Mouse (Mus musculus) urinary bladder, postnatal 36 days (tissue): ENCODE data around the gene Bach2.

ENCODE experiments used
- DNase-seq, 2 experiments: peaks; one replicate each; pipeline ENCODE4 v3.0.0; 2022; ENCODE audit warnings: low spot score in 2 of 2, mixed read lengths in 1 of 2

Gene Bach2

DNA sequence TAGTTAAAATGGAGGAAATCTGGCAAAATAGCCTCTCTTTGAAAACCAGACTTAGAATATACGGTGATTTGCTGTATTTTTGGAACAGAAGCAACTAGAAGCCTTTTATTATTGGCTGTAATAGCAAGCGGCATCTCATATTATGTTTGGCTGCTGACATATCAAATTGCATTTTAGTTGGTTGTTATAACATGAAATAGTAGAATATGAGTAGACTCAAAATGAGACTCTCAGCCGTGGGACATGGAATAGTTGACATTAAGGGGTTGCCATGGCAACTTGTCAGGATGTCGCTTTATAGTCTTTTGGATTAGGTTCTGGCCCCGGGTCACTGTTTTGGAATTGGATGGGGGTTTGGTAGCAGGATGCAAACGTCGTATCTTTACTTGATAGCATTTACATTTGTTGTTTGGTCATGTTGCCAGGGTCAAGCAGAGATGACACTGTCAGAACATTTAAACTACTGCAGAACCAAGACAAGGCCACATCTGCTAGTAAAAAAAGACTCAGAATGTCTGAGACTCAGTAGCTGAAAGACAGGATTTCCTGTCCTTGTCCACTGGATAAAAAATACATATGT, 55.2 kb downstream of the Bach2 start:
- no peak for DNase-seq

DNA sequence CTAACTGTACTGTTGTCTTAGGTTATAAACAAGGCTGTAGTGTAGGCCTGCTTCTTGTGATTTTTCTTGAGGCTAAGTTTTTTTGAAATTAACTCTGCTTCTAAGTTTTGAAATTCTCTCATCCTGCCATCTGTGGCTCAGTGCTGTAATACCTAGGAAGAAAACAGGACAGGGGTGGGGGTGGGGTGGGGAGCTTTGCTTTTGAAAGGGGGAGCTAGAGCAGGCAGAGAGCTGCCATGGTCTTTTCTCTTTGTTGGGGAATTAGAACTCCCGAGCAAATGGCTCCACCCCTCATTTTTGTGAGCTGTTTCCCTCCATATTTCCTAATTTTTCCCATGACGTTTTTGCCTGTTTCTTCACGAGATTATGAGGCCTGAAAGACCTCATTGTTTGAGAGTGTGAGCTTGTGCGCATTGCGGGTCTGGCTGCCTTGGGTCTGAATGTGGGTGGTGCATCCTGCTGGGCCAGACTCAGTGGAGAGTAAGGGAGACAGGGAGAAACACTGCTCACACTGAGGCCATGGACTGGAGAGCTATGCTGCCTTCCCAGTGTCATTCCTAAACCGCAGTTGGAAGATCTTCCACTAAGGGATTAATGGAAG, 58.6 kb downstream of the Bach2 start:
- no peak for DNase-seq

DNA sequence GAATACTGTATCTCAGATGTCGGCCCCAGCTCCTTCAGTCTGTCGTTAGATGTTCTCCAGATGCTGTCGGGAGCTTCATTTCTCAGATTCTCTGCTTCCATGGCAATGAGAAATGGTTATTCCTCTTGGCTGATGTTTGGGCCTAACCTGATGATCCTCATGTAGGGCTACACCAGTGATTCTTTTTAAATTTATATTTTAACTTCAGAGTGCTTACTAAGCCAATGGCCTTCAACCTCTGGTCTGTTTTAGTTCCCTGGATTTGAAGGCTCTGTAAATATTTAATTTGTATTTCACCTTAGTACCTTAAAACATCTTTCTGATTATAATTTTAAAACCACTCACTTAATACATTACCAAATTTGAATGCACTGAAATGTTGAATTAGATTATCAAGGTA, 60.6 kb downstream of the Bach2 start:
- no peak for DNase-seq

DNA sequence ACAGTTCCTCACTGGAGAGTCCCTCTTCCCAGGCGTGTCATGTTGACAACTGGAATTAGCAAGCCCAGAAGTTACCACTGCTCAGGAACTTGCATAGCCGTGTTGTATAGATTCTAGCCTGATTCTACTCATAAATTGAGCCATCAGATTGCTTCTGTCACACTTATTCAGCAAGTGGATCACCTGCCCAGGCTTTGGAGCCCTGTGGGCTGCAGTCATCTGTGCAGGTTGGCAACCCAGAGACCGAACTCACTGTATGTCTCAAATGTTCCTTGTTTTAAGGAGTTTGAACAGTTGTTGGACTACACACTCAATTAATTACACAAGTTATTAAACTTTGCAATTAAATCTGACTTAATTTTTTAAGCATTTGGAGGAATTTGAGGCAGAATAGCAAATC, 61.4 kb downstream of the Bach2 start:
- no peak for DNase-seq

DNA sequence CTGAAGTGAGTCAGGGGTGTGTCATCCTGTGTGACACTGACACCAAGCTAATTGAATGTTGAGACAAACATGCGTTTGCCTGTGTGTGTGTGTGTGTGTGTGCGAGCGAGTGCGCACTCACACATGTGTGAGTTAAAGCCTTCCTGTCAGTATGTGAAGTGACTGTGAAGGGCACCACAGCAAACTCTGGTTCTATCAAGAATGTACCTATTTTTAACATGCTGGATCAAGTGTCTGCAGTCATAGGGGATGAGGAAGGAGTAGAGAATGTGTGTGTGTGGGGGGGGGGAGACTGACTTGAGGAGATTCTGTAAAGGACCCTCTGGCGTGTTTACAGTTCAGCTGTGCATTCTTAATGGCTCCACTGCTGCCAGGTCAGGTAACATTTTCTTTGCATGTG, 64.1 kb downstream of the Bach2 start:
- no peak for DNase-seq

DNA sequence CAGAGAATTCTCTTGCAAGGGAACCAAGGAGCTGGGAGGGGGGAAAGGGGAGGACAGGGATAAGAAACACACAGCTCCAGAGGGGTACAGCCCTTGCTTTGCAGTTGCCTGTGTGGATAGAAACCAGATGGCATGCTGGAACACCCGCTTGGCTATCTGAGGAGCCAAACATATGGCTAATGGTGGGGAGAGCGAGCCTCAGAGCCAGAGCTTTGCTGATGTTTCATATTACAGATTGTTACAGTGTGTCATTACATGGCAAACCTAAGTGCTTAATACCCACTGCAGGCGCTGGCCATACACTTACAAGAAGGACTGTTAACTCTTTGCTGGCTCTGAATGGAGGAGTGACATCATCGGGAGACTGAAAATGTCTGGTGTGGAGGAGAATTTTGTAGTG, 64.5 kb downstream of the Bach2 start:
- no peak for DNase-seq

DNA sequence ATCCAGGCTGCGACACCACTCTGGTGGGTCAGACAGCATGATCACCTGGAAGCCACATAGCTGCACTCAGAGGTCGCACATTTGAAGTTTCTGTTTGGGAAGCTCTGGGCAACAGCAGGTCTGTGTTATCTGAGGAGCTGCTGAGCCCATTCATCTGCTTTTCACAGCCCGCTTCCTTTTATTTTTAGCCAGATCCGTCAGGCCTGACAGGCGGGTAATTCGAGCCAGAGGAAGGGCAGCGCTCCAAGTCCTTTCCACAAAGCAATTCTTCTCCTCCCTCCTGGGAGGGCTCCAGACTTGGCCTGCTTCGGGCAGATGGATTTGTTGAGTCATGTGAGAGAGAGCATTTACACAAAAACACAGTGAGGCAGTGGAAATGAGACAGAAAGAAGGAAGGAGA, 65.1 kb downstream of the Bach2 start:
- DNase-seq = peak; percentile 79 to 91

DNA sequence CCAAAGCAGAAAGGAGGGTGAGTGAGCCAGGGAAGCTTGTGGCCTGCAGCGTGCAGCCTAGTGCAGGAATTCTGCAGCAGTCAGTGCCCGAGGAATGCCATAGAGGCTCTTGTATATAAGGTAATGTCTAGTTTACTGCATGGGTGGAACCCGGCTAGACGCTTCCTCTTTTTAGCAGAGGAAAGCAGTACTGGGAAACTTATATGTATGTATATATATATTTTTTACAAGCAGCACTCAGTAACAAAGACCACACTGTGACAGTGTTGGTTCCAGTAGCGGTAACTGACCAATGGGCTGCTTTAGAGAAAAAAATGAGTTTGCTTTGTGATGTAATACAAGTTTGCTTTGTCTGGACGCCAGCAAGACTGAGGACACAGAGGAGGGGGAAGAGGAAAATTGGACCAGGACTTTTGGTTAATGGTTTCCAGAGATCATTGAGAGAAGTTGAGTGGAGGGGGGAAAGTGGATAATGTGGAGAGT, 65.7 kb downstream of the Bach2 start:
- no peak for DNase-seq

DNA sequence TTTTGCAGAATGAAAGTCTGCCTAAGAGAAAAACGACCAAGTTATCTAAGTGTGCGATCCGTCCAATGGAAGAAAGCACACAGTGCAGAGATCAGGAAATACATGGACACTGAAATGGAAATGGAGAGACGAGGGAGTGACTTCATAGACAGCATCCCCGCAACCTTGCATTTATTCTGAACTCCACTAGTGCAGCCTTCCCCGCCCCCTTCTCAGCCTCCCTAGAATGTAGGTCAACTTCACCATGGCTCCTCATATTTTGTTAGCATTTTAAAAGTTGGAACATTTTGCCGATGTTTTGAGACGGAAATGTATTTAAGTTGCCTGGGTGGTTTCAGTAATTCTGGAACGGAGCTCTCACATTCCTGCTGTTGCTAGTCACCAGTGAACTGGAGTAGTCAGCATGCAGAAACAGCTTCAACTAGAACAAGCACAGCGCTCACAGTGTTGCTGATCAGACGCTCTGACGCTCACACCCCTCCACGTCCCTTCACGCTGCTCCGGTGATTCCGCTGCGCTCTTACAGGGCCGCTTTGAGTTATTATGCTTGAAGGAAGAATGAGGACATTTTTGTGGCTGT, 66.5 kb downstream of the Bach2 start:
- no peak for DNase-seq

DNA sequence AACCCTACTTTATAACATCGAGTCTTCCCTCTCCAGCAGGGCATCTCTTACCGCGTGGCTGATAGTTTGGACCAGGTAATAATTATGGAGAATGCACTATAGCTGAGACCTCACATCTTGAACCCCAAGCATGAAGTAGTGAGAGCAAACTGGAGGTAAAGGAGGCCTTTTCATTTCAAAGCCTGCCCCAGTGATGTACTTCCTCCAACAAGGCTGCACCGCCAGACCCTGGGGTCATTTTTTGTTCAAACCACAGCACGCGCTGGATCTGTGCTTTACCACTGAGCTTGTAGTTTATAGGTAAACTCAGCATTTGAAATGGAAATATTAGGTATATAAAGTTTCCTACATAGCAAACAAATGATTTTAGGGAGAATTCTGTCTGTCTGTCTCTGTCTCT, 67.1 kb downstream of the Bach2 start:
- no peak for DNase-seq

DNA sequence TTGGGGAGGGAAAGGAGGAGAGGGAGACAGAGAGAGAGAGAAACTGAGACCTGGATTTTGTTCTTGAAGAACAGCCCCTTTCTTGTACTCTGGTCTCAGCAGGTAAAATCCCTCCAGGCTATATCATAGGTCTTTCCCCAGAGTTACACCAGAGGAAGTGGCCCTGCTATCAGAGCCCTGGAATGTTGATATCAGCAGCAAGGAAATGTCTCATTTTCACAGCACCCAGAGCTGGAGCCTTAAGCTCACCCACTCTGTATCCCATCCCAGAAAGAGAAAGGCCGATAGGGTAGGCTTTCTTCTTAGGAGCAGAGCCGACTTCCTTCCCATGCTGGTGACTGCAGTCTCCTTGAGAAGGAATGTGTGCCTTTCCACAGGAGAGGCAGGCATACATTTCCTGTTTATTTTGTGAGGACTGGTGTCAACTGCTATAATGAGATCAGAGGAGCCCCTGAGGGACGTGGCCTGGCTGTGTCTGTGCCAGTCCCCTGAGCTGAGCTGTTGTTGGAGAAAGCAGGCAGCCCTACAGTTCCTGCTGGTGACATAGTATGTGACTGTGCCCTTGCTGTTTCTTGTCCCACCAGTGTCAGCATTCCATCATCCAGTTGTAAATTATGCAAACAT, 67.7 kb downstream of the Bach2 start:
- DNase-seq = no peak

DNA sequence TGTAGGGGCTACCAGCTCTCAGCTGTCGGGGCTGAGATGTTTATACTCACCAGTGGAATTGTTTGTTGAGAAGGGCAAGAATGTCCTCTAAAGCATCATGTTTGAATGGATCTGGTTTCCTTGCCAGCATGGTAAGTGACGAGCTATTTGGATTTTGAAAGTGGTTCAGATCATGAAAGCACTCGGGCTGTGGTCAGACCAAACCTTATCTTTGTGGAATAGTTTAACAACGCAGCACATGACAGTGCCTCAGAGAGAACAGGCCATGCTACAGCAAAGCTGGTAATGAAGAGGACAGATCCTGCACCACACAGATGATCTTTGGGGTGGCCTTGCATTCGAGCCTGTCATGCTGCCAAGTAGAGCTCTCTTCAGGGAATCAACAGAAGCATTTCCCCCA, 68.6 kb downstream of the Bach2 start:
- DNase-seq = no peak

DNA sequence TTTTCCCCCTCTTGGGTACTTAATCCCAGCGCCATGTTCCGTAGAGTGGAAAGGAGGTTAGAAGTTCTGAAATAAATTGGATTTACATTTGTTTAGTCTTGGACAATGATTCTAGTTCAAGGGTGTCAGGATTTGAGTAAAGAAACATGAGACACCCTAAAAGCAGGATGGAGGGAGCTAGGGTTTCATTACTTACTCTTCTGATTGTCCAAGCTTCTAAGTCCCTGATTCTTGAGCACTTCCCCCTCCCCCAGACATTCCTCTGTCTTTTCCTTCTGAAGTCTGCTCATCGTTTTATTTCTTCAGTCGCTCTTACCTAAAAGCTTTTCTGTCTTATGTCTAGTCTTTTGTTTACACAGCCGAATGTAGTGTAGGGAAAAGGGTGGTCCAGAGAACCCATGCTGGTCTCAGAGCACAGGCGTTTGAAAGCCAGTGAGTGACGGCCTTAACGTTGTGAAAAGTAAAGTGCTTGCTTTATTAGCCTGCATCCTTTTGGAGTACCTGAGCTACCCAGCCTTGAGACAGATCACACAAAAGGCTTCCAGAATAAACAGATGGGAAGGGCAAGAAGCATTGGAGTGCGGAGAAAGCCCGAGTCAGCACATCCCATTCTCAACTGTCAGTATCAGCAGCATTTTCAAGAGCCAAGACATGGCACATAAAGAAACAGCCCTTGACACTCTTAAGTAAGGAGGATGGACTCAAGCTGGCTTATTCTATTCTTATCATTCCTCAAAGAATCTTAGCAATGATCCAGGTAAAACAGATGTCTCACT, 73.8 kb downstream of the Bach2 start:
- DNase-seq = no peak

DNA sequence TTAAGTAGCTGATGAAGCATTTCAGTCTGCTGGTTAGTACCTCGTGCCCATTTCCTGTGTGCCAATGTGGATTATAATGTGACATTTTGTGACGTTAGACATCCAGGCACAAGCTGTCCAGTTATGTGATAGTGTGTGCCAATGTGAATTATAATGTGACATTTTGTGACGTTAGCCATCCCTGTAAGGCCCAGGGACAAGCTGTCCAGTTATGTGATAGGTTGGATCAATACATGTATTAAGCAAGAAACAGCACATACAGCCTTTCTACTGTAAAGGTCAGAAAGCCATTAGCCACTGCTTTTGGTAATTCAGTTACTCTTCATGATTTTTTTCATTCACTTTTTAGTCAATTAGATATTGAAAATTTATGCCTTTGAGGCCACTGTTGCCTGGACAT, 76.3 kb downstream of the Bach2 start:
- no peak for DNase-seq

DNA sequence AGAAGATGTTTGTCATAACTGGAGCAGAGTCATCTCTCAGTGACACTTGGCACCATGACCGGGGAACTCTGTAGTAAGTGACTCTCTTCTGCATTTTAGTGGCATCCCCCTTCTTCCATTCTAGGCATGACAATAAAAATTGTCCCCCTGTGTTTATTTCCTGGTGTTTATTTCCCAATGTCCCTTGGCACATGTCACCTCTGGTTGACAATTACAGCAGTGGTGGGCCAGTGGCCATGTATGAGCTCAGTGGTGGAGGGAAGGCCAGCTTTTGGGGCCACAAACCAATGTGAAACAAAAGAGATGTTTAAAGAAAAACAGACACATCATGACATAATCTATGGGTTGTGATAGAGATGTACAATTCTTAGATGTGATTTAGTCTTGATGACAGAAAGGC, 80.0 kb downstream of the Bach2 start:
- DNase-seq = no peak

DNA sequence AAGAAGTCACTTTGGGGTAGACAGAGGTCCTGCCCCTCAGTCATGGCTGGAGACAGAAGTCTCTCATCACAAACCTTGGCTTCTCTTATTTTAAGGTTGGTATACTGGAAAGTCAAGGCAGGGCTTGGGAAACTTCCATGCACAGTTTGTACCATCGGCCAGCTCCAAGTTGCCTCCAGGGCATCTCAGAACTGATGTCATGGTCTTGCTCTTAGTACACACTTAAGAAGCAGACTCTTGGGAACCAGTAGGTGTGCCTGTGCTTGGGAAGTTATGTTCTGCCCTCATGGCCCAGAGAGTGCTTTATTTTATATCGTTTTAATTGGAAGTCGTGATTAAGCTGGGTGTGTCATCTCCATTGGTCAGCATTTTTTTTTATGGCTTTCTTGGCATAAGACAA, 80.7 kb downstream of the Bach2 start:
- no peak for DNase-seq

DNA sequence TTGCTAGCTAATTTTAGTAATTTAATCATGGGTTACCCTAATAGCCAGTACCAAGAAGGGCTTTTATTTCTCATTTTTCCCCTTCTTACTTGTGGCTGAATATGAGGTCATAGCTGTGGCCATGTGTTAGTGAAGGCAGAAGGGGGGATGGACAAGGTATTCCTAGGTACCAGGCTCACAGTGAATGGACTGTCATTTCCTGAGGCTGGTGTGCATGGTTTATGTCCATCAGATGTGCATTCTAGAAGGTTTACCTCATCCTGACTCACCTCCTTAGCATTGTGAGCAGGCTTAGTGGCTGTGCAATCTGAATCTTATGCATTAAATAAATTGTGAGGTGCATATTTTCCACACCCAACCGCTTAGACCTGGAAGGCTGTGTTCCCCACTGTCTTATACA, 81.4 kb downstream of the Bach2 start:
- DNase-seq = no peak

DNA sequence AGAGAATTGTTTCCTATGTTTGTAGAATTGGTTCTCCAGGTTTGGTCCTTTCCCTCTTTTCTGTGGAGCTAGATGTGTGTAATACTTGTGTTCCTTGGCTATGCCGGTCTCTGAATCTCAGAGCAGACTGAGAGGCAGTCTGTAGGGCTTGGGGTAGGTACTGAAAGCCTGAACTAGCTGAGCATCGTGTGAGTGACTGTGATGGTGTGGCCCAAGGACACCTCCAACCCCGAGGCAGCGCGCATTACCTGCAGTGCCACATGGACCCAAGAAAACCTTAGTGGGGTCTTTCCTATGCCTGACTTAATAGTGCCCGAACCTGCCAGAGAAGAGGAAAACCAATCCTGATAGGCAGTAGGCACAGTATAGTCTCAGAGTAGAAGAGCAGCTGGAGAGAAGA, 85.5 kb downstream of the Bach2 start:
- DNase-seq = no peak

DNA sequence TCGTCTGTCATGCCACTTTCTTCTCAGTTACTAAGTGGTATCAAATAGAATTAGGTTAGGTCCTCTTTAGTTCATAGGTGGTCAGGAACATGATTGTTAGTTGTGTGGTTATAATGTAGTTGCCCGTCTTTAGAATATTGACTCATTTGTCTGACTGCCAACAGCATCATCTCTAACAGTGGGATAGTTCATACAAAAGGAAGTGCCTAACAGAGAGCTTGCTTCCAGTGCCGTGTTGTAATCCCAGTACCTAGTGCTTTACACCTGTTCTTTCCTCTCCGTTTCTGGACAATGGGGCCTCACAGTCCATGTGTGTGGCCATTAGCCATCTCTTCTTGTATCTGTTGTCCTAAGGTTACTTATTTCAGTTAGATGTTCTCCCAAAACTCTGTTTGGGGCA, 86.4 kb downstream of the Bach2 start:
- DNase-seq = no peak

DNA sequence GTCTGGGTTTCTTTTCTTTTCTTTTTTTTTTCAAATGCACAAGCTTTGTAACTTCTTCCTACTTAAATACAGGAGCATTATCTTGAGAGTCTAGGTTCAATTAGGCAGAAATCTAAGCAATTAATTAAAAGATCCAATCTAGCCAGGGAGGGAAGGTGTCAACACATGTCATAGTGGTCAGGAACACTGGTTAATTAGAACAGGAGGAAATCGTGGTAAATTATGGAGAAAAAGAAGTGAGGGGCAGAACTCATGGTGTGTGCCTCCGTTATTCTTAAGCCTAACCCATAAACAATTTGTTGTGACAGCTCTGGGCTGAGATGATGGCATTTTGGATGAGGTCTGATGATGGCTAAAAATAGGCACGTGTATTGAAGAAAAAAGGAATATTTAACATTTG, 87.0 kb downstream of the Bach2 start:
- DNase-seq = no peak

DNA sequence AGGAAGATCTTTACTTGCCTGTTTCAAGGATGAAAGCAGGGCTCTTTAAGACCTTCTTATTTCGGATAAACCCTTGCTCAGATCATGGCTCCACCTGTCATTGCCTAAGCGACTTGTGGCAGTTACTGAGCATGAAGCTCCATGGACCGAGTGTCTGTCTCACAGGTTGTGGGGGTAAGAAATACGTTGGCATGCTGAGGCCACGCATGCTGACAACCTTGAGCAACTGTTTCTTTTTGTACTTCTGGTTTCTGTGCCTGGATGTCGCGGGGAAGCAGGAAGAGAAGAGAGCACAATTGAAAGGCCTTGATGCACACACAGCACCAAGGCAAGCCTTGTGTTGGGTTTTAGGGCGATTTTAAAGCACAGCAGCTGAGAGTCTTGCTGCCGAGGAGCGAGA, 87.7 kb downstream of the Bach2 start:
- no peak for DNase-seq

DNA sequence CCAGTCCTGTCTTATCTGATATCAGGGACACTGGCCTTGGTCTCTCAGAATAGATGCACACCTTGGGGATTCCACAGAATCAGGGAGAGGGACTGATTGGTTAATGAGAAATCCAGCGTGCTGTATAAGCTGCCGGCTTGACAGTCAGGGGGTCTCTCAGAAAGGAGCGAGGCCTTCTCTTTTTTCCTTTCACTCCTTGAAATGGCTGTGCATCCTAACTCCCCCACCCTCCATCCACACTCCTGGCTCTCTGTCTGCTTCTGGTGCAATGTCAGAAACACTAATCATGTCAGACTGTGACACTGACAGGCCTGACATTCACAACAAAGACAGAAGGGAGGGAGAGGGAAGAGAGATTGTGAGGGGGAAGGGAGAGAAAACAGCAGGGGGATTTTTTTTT, 88.3 kb downstream of the Bach2 start:
- DNase-seq = no peak

DNA sequence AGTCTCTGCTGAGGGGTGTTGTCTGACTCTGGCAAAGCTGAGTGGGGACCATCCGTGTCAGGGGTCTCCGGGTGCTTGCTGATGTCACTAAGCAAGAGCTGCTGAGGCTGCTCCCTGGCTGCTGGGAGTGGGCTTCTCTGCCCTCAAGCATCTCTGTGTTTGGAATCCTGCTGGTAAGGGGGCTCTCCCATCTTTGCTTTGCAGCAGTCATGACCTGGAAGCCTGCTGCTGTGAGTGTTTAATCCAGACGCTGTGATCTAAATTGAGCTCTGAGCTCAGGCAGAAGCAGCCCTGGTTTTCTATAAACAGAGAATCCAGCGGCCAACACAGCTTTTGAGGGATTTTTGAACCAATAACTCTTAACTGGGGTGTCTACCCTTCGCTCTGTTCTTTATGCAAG, 89.0 kb downstream of the Bach2 start:
- DNase-seq = no peak
